Mouse (Mus musculus) hindbrain, postnatal 0 days (tissue): ENCODE results near the gene Zbtb43. TPM values are rescaled to one million over a fixed set of nuclear protein-coding genes. Genes with fewer than 3 reads are reported as not detected.

Source experiments
- ATAC-seq: fragments of 200-750 bp; cut with Nextera tagmentation; 2 replicates; pipeline ENCODE4 v1.8.0; 2017; ENCODE audit warnings: mild to moderate bottlenecking, moderate TSS enrichment, moderate library complexity
- DNase-seq: peaks from one replicate; pipeline ENCODE4 v3.0.0-alpha.2; 2015; ENCODE audit warnings: low spot score
- H3K27ac ChIP-seq: fragments of 300-500 bp; sonication (generic); 2 replicates; pipeline ENCODE4 v1.5.1; 2014; ENCODE audit warnings: mild to moderate bottlenecking
- H3K27me3 ChIP-seq: fragments of 300-500 bp; sonication (generic); 2 replicates; pipeline ENCODE4 v1.6.1; 2014; ENCODE audit warnings: low read length, mixed read lengths; ENCODE audit not compliant: insufficient read depth
- H3K36me3 ChIP-seq: fragments of 300-500 bp; sonication (generic); 2 replicates; pipeline ENCODE4 v1.6.1; 2014; ENCODE audit warnings: low read length, mixed read lengths; ENCODE audit not compliant: insufficient read depth
- H3K4me1 ChIP-seq: fragments of 300-500 bp; sonication (generic); 2 replicates; pipeline ENCODE4 v1.6.1; 2014; ENCODE audit warnings: antibody characterized with exemption, low read length, mixed read lengths; ENCODE audit not compliant: insufficient read depth
- H3K4me2 ChIP-seq: fragments of 300-500 bp; sonication (generic); 2 replicates; pipeline ENCODE4 v1.6.1; 2014; ENCODE audit warnings: low read depth, mild to moderate bottlenecking, low read length, moderate library complexity, mixed read lengths
- H3K4me3 ChIP-seq: fragments of 300-500 bp; sonication (generic); 2 replicates; pipeline ENCODE4 v1.5.1; 2014; ENCODE audit warnings: low read length
- H3K9ac ChIP-seq: fragments of 300-500 bp; sonication (generic); replicated peaks from 2 replicates; pipeline ENCODE4 v1.6.1; 2014; ENCODE audit warnings: mild to moderate bottlenecking, low read length, moderate library complexity, mixed read lengths
- H3K9me3 ChIP-seq: fragments of 300-500 bp; sonication (generic); 2 replicates; pipeline ENCODE4 v1.6.1; 2016; ENCODE audit warnings: low read length, mixed read lengths
- CTCF ChIP-seq: IDR thresholded peaks from 2 replicates; pipeline ENCODE4 v1.5.1; 2016; ENCODE audit warnings: antibody characterized with exemption, control low read depth, low read depth
- WGBS: fragments of 180-500 bp; shearing (Covaris S2); extraction: QIAGEN DNeasy Blood & Tissue Kit; methylation state at CpG from one replicate; pipeline ENCODE4 v1.1.7; 2014; 5-methylcytosine and 5-hydroxymethylcytosine counted together
- polyA plus RNA-seq: library from polyadenylated mRNA; unstranded; fragments of >200 nt; fragmentation: Nextera tagmentation; extraction: Ambion mirVana; gene quantifications from 2 replicates; pipeline ENCODE4 v1.2.1, GENCODE M21; 2015
- total RNA-seq: library from RNA; depleted of rRNA; stranded (reverse); fragments of >200 nt; gene quantifications from 2 replicates; pipeline ENCODE4 v1.2.3, GENCODE M21; 2014

The Zbtb43 gene
- total and polyA plus RNA-seq, 2 experiments from 2014 or later, result 19.3 to 19.6 TPM

- no peak overlapping the region for H3K9ac ChIP-seq
- ATAC-seq (no peak), DNase-seq (peak; percentile 85)
- no peaks in the 10 kb centered on the region for H3K36me3 ChIP-seq
- no peaks in the 10 kb centered on the region for H3K27me3 ChIP-seq
- no peak overlapping the region for H3K4me3 ChIP-seq
- no peak overlapping the region for H3K4me2 ChIP-seq
- peak; percentile 71 for TF ChIP-seq CTCF
- WGBS, result 63% methylated on average over 5 of the region's 5 CpGs
- H3K4me1 ChIP-seq, result peaks cover 12% of the 10 kb centered on the region; the same call in 1 of the 2 replicates
- H3K9me3 ChIP-seq, result no peaks in the 10 kb centered on the region
- no peak overlapping the region for H3K27ac ChIP-seq
Measured at GRCm38 (mm10) chr2:33432877-33433276, 35.5 kb downstream of the Zbtb43 start.

DNA sequence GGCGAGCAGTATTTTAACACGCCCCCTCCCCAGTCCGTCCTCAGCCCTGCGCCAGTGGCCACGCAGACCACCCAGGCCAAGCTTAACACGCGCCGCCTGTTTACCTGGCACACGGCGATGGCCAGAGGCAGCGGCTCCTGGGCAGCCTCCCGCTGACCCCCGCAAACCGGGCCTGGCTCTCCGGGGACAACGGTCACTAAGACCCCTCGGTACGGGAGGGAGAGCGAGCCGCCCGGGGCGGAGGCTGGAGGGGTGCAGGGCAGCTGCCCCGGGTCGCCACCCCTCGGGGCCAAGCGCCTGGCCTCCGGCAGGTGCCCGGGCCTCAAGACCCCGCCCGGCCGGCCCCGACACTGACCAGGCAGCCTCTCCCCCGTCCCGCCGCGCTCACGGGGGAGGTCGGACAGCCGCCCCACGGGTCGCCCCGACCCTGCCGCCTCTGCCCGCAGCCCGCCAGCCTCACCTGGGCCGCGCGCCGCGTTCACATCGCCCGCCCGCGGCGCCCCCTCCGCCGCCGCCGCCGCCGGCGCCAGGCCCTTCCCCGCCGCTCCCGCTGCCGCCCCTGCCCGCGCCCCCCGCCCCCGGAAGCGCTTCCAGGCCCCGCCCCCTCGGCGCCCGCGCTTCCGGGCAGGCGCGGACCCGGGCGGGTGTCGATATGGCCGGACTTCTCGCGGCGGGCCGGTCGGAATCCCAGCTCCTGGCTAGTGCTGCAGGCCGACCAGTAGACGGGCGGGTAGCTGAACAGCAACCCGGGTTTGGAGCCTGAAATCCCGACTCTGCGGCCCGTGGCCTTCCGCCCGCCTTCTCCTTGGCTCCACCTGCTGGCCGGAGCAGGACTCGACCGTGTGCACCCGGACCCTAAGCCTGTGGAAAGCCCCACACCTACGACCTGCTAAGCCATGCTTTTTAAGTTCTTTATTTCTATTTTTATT is 37.3 kb downstream of the Zbtb43 start, which contains the start of gene Zbtb34:
TSS of gene Zbtb34 (minus strand) at position 554 of the 929 bp plus-strand sequence.
- ATAC-seq (peak; percentile 84), DNase-seq (peak; percentile 87)
- no peaks in the 10 kb centered on the region for H3K9me3 ChIP-seq
- peaks cover 4% of the 10 kb centered on the region; the same call in 1 of the 2 replicates for H3K36me3 ChIP-seq
- peak within 1 kb of the TSS; percentile 97 for H3K4me3 ChIP-seq
- peak within 1 kb of the TSS; percentile 69 for H3K27ac ChIP-seq
- peak within 1 kb of the TSS; percentile 96 for H3K4me2 ChIP-seq
- peak within 1 kb of the TSS; percentile 94 for H3K9ac ChIP-seq
- peaks cover 12% of the 10 kb centered on the region; the same call in 1 of the 2 replicates for H3K4me1 ChIP-seq
- peak; percentile 85 for TF ChIP-seq CTCF
- H3K27me3 ChIP-seq, result no peaks in the 10 kb centered on the region
- under 1% methylated on average over 77 of the region's 102 CpGs for WGBS

DNA sequence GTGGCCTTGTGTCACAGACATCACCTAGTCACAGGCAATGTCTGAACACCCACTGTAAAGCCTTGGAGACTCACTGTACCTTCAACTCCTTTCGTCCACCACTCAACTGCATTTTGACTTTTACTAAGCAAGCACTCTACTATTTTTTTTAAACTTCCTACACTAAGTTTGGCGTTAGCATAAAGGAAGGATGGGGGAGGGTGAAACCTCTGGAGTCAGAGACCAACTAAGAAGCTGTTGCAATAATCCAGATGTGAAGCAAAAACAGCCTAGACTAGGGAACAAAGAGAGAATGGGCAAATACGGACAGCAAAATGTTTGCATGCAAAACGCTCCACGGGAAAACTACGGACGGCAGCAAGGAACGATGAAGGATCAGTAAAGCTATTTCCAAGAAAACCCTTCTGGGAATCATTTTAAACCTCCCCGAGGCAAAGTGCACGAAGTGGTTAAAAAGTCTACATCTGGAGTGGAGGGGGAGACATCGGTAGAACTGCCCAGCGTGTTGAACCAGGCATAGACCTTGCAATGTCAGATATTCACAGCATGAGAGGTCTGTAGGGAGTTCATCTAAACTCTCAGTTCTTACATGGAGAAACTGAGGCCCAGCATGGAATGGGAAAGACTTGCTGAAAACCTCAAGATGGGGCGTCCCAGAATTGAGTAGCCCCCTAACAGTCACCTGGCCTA is 38.1 kb downstream of the Zbtb43 start:
- Histone ChIP-seq H3K4me1 (peaks cover 11% of the 10 kb centered on the region; the same call in 1 of the 2 replicates), H3K4me3 (peak overlapping the region; percentile 97), H3K27me3 (no peaks in the 10 kb centered on the region), H3K4me2 (peak overlapping the region; percentile 96), H3K27ac (peak overlapping the region; percentile 69; the same call in 1 of the 2 replicates), H3K9me3 (no peaks in the 10 kb centered on the region), H3K9ac (peak overlapping the region; percentile 94), H3K36me3 (peaks cover 4% of the 10 kb centered on the region; the same call in 1 of the 2 replicates)
- no peak for ATAC-seq
- WGBS, result 7% methylated on average over 13 of the region's 13 CpGs
- no peak for TF ChIP-seq CTCF
- DNase-seq, result no peak

DNA sequence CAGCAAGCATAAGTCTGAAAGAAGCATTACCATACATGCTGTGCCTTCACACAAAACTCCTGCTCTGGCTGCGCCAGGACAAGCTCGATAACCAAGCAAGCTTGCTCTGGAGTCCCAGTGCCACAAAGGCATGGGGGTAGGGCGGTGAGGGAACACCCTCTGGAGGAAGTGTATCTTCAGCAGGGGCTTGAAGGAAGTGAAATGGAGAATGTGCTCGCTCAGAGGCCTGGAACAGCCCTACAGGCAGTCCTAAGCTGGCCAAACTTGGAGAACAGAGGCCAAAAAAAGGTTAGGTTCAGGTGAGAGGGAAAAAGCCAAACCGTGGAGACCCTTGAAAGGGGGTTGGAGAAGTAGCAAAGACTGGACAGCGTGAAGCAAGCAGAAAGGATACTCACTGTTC is 39.0 kb downstream of the Zbtb43 start:
- 0 out of 2 replicates have a peak overlapping the region, but pooled peaks have one; percentile 2 for H3K27ac ChIP-seq
- ATAC-seq (no peak), DNase-seq (no peak)
- no peaks in the 10 kb centered on the region for H3K27me3 ChIP-seq
- peak overlapping the region; percentile 96 for H3K4me2 ChIP-seq
- WGBS, result 44% methylated on average over 6 of the region's 6 CpGs
- H3K9me3 ChIP-seq, result no peaks in the 10 kb centered on the region
- peak overlapping the region; percentile 4; the same call in 1 of the 2 replicates for H3K4me3 ChIP-seq
- H3K4me1 ChIP-seq, result peaks cover 9% of the 10 kb centered on the region; the same call in 1 of the 2 replicates
- peaks cover 4% of the 10 kb centered on the region; the same call in 1 of the 2 replicates for H3K36me3 ChIP-seq
- no peak for TF ChIP-seq CTCF
- no peak overlapping the region for H3K9ac ChIP-seq

- ATAC-seq (no peak), DNase-seq (no peak)
- H3K4me3 ChIP-seq, result no peak overlapping the region
- H3K27me3 ChIP-seq, result no peaks in the 10 kb centered on the region
- 57% methylated on average over 10 of the region's 10 CpGs for WGBS
- H3K9me3 ChIP-seq, result no peaks in the 10 kb centered on the region
- no peak overlapping the region for H3K27ac ChIP-seq
- no peak overlapping the region for H3K9ac ChIP-seq
- H3K4me2 ChIP-seq, result no peak overlapping the region
- TF ChIP-seq CTCF, result no peak
- peaks cover 4% of the 10 kb centered on the region; the same call in 1 of the 2 replicates for H3K36me3 ChIP-seq
- peaks cover 9% of the 10 kb centered on the region; the same call in 1 of the 2 replicates for H3K4me1 ChIP-seq
Measured at GRCm38 (mm10) chr2:33426640-33427398, 41.5 kb downstream of the Zbtb43 start.

GRCm38 (mm10) chr2:33417454-33417853 is 50.9 kb downstream of the Zbtb43 start:
- 86% methylated on average over 4 of the region's 4 CpGs for WGBS
- no peak for DNase-seq
- Histone ChIP-seq H3K36me3 (no peaks in the 10 kb centered on the region), H3K4me1 (no peaks in the 10 kb centered on the region), H3K4me3 (no peak overlapping the region), H3K27me3 (no peaks in the 10 kb centered on the region), H3K27ac (no peak overlapping the region), H3K4me2 (no peak overlapping the region), H3K9ac (no peak overlapping the region), H3K9me3 (no peaks in the 10 kb centered on the region)
- ATAC-seq, result no peak
- no peak for TF ChIP-seq CTCF
